In genomic region chr15:10921064-10921463, GRCm38 (mm10) we compare ENCODE assay signal across 8 mouse cellular contexts. TPM values are rescaled to one million over a fixed set of nuclear protein-coding genes. Genes with fewer than 3 reads are reported as not detected.
DNase-seq lines count a peak whose midpoint lies in the region; ATAC-seq and TF ChIP-seq lines count a peak whose summit lies in the region.

No protein-coding gene starts in this region.

- H3K4me2 ChIP-seq in neural tube, embryonic 15.5 days = no peak overlapping the region
- H3K4me2 ChIP-seq in myocyte (ENCODE audit: low read depth) = peak overlapping the region; percentile 2

- H3K4me3 ChIP-seq in neural tube, embryonic 15.5 days (replicated peaks) = no peak overlapping the region
- H3K4me3 ChIP-seq in myocyte = no peak overlapping the region

- H3K79me2 ChIP-seq in myocyte (ENCODE audit: control insufficient read depth, insufficient read depth) = no peaks in the 10 kb centered on the region

- no peaks in the 10 kb centered on the region for H3K27me3 ChIP-seq in neural tube, embryonic 15.5 days (replicated peaks)
- no peaks in the 10 kb centered on the region for H3K27me3 ChIP-seq in myocyte (ENCODE audit: control insufficient read depth, insufficient read depth, insufficient read length)

- no peaks in the 10 kb centered on the region for H3K9me3 ChIP-seq in neural tube, embryonic 15.5 days (replicated peaks)

- 0 out of 2 replicates have a peak, but pooled peaks cover 3% of the 10 kb centered on the region for H3K4me1 ChIP-seq in neural tube, embryonic 15.5 days

- peak; percentile 9 for DNase-seq in frontal cortex, postnatal 36 days (ENCODE audit: low spot score in 2 of 2)
- no peak for DNase-seq in frontal cortex, postnatal 14 days (ENCODE audit: low spot score in 2 of 2)
- DNase-seq in neural tube, embryonic 10.5 days (ENCODE audit: extremely low spot score, low spot score) = peak; percentile 15
- peak; percentile 35 for DNase-seq in embryo, embryonic 11.5 days (ENCODE audit: low read depth, low spot score)
- no peak for DNase-seq in testis, postnatal 10 days (ENCODE audit: low spot score)

- no peak overlapping the region for H3K9ac ChIP-seq in neural tube, embryonic 15.5 days (replicated peaks)

- H3K27ac ChIP-seq in neural tube, embryonic 15.5 days (replicated peaks) = no peak overlapping the region

- no peaks in the 10 kb centered on the region for H3K36me3 ChIP-seq in neural tube, embryonic 15.5 days
- no peaks in the 10 kb centered on the region for H3K36me3 ChIP-seq in myocyte (ENCODE audit: control insufficient read depth, insufficient read depth)

- no peak for ATAC-seq in neural tube, embryonic 15.5 days (ENCODE audit: low FRiP score)
- ATAC-seq in megakaryocyte-erythroid progenitor cell, adult 5-6 weeks (replicated peaks; ENCODE audit: low FRiP score, low TSS enrichment, poor library complexity, severe bottlenecking) = no peak

- WGBS in neural tube, embryonic 15.5 days = 29% methylated on average over 4 of the region's 4 CpGs

- TF ChIP-seq POLR2A in myocyte (IDR thresholded peaks at IDR 0.05; ENCODE audit: insufficient read length, low read depth) = no peak

- H3ac ChIP-seq in myocyte (ENCODE audit: control insufficient read depth, insufficient read length) = no peak overlapping the region

TF ChIP-seq in myocyte, 11 proteins besides CTCF, POLR2A, EP300 and RAD21:
- no peak for TF ChIP-seq E2F4 (IDR thresholded peaks at IDR 0.05; ENCODE audit: insufficient read depth)
- TF ChIP-seq MYOG (IDR thresholded peaks at IDR 0.05; ENCODE audit: control insufficient read depth in 1 of 3, insufficient read depth in 1 of 3, insufficient read length in 2 of 3, low read depth in 2 of 3) = no peak
- no peak for TF ChIP-seq REST (IDR thresholded peaks at IDR 0.05; ENCODE audit: insufficient read depth, insufficient read length)
- TF ChIP-seq CEBPB (IDR thresholded peaks at IDR 0.05; ENCODE audit: insufficient read depth, poor library complexity, severe bottlenecking) = no peak
- no peak for TF ChIP-seq TCF3 (IDR thresholded peaks at IDR 0.05; ENCODE audit: insufficient read length, low read depth)
- no peak for TF ChIP-seq USF1 (IDR thresholded peaks at IDR 0.05; ENCODE audit: low read depth)
- TF ChIP-seq MAX (IDR thresholded peaks at IDR 0.05; ENCODE audit: low read depth) = no peak
- TF ChIP-seq TCF12 (IDR thresholded peaks at IDR 0.05; ENCODE audit: insufficient read depth, poor library complexity, severe bottlenecking) = no peak
- no peak for TF ChIP-seq POLR2AphosphoS2 (IDR thresholded peaks at IDR 0.05; ENCODE audit: insufficient read length, low read depth)

RNA-seq across cellular contexts. Expression of gene C1qtnf3, which starts 31.1 kb away (rescaled TPM):
- polyA plus RNA-seq in neural tube, embryonic 15.5 days (2015; fragmentation: Nextera tagmentation; extraction: Ambion mirVana) = 21.2 and 23.1 TPM in 2 replicates
- polyA plus RNA-seq in myocyte (2012; fragmentation: generic; extraction: Trizol) = 77.5 TPM
- total RNA-seq in megakaryocyte-erythroid progenitor cell, adult 5-6 weeks (2014; fragmentation: Nextera tagmentation) = not detected in 2 replicates
- total RNA-seq in megakaryocyte-erythroid progenitor cell, adult 5-6 weeks (2017) = not detected in 2 replicates

Comparison
In these comparisons a context has a peak if more than half of its experiments do, and no peak if none do; other contexts are left out.
1. DNase-seq: peak in frontal cortex, postnatal 36 days (2 of 2), neural tube, embryonic 10.5 days (single experiment) and embryo, embryonic 11.5 days (single experiment); none in frontal cortex, postnatal 14 days (0 of 2) and testis, postnatal 10 days (single experiment).